Mouse (Mus musculus) brain, embryonic 14.5 days (tissue): Measurements from ENCODE around the gene Stpg2.
A peak's percentile ranks its signal among the peaks of the same experiment; 100 is the strongest.

Experiments used
- CTCF ChIP-seq: fragments of 200-500 bp; IDR thresholded peaks from 2 replicates; pipeline ENCODE4 v1.5.1; 2012; ENCODE audit warnings: inconsistent platforms, mild to moderate bottlenecking, moderate library complexity, borderline replicate concordance; ENCODE audit not compliant: insufficient read depth, insufficient read length; ENCODE audit errors: extremely low read depth
- POLR2A ChIP-seq: fragments of 200-500 bp; IDR thresholded peaks from 2 replicates; pipeline ENCODE4 v1.6.1; 2012; ENCODE audit warnings: mild to moderate bottlenecking, inconsistent platforms, borderline replicate concordance; ENCODE audit not compliant: poor library complexity, insufficient read depth, insufficient read length, severe bottlenecking; ENCODE audit errors: extremely low read depth

DNA sequence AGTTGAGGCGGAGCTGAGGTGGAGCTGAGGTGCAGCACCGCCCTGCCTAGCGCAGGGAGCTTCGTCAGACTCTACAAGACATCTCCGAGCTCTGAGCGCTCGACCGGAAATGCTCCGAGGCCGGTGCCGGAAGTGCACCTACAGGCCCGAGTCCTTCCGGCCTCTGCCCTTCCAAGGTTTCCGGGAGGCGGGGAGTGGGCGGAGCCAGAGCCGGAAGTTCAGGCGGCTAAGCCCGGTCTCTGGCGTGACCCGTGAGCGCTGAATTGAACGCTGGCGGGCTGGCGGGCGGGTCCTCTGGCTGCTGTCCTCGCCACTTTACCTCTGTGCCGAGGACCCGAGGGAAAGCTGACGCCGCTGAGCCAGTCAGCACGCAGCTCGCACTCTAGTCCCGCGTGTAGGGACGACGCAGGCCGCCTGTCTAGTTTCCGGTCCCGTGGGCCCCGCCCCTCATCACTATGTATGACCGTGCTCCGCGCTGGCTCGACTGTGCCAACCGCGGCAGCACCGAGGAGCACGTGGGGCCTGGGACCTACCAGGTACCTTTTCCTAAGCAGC is at the start of gene Stpg2:
- TF ChIP-seq CTCF: no peak
- TF ChIP-seq POLR2A: peak; percentile 60; the same call in 1 of the 2 replicates
